Mouse (Mus musculus): Measurements from ENCODE around the gene Ly6g5b. TPM values are rescaled to one million over a fixed set of nuclear protein-coding genes. Genes with fewer than 3 reads are reported as not detected.

Ly6g5b gene
- polyA plus RNA-seq, 1 experiment from 2014 or later = 0.89 TPM

DNA sequence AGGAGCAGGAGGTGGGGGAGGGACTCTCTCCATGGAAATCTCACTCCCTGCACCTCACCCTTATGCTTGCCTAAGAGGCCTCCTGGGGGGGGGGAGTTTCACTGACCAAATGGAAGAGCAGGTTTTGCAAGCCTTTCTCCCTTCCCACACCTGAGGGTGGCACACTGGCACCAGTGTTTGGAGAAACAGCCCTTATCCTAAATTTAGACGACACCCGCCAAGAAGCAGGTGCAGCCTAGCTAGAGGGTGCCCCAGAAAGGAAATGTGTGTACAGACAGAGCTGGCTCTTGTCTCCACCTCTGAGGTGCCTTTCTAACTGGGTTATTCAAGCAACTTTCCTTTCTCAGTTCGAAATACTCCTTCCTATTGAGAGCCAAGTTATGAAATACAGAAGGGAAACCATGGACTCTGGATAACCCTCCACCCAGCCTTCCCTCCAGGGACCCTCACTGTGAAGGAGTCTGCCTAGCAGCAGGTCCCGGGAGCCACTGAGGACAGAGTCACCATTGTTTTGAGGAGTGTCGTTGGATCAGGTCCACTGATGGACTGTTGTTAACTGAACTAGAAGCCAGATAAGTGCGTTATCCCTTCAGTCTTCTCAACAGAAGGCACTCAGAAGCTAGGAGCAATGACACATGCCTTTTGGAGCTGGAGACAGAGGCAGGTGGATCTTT, 44.5 kb downstream of the Ly6g5b start:
- Histone ChIP-seq H3K4me1 (ENCODE audit: control insufficient read depth, insufficient read depth, low read length) (no peaks in the 10 kb centered on the region), H3K4me2 (ENCODE audit: low read length) (no peak overlapping the region), H3K9ac (ENCODE audit: low read length) (no peak overlapping the region), H3K27me3 (replicated peaks; ENCODE audit: control insufficient read depth, insufficient read depth, low read length) (peaks cover 14% of the 10 kb centered on the region), H3K9me3 (replicated peaks; ENCODE audit: control insufficient read depth, low read length) (no peaks in the 10 kb centered on the region), H3K36me3 (ENCODE audit: control insufficient read depth, insufficient read depth, low read length) (no peaks in the 10 kb centered on the region), H3K4me3 (ENCODE audit: low read depth, low read length) (no peak overlapping the region), H3K27ac (ENCODE audit: low read depth, low read length) (no peak overlapping the region)
- ATAC-seq (no peak), DNase-seq (ENCODE audit: low spot score) (no peak)
- whole genome bisulfite sequencing = 62% methylated on average over 6 of the region's 6 CpGs

DNA sequence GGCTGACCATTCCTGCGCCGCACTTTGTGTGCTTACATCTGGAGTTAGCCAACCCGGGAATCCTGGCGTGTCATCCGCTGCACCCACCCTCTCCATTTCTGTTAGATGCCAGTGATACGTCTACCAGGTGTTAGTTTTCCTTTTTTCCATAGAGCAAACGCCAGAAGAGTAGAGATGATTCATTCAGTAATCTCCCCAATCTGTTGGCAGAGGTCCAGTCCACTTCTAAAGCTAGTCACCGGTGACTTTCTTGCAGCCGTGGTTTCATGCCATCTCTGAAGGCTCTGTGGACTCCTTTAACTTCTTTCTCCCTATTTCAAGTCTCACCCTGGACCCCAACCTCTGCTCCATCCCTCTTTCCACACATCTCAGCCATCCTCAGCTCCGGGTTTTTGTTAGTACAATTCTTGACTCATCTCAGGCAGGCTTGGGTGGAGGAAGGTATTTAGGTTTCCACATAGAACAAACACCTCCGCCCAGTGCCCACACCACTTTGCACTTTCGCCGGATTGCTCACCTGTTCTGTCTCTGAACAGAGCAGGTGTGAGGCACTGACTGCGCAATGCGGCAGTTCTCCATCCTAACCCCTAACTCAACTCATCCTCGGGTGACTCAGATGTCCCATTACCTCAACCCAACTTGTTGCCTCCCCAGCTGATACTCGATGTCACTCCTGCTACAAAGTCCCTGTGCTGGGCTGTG, 46.9 kb downstream of the Ly6g5b start:
- peaks cover 32% of the 10 kb centered on the region for H3K27me3 ChIP-seq (replicated peaks; ENCODE audit: control insufficient read depth, insufficient read depth, low read length)
- H3K9ac ChIP-seq (ENCODE audit: low read length) = no peak overlapping the region
- no peak for ATAC-seq
- H3K4me2 ChIP-seq (ENCODE audit: low read length) = no peak overlapping the region
- H3K9me3 ChIP-seq (replicated peaks; ENCODE audit: control insufficient read depth, low read length) = no peaks in the 10 kb centered on the region
- DNase-seq (ENCODE audit: low spot score) = no peak
- H3K36me3 ChIP-seq (ENCODE audit: control insufficient read depth, insufficient read depth, low read length) = 0 out of 2 replicates have a peak, but pooled peaks cover 1% of the 10 kb centered on the region
- WGBS = 87% methylated on average over 17 of the region's 17 CpGs
- H3K4me1 ChIP-seq (ENCODE audit: control insufficient read depth, insufficient read depth, low read length) = peaks cover 7% of the 10 kb centered on the region
- no peak overlapping the region for H3K4me3 ChIP-seq (ENCODE audit: low read depth, low read length)
- H3K27ac ChIP-seq (ENCODE audit: low read depth, low read length) = no peak overlapping the region

DNA sequence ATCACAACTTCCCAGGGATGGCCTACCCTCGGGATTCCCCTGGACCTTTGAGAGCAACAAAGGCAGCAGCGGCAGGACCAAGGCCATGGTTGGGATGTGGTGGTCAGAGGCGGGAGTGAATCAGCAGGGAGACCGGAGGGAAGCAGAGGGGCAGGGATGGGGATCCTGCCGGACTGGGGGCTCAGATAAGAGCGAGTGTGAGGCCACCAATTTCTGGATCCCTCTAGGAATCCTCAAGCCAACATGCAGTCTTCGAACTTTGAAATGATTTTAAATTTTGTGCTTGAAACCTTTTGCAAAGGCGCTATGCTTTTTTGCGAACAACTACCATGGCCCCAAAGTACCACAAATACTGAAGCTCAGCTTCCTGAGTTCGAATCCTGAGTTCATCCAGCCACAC, 49.1 kb downstream of the Ly6g5b start, which contains the start of gene Mpig6b:
Mpig6b (minus strand) TSS at position 101 of the 400 bp plus-strand sequence.
- Histone ChIP-seq H3K27ac (ENCODE audit: low read depth, low read length) (no peak within 1 kb of the TSS), H3K27me3 (replicated peaks; ENCODE audit: control insufficient read depth, insufficient read depth, low read length) (peaks cover 32% of the 10 kb centered on the region), H3K4me1 (ENCODE audit: control insufficient read depth, insufficient read depth, low read length) (peaks cover 7% of the 10 kb centered on the region), H3K4me3 (ENCODE audit: low read depth, low read length) (peak within 1 kb of the TSS; percentile 17), H3K36me3 (ENCODE audit: control insufficient read depth, insufficient read depth, low read length) (peaks cover 22% of the 10 kb centered on the region), H3K9ac (ENCODE audit: low read length) (peak within 1 kb of the TSS; percentile 37), H3K9me3 (replicated peaks; ENCODE audit: control insufficient read depth, low read length) (no peaks in the 10 kb centered on the region), H3K4me2 (ENCODE audit: low read length) (peak within 1 kb of the TSS; percentile 47)
- 45% methylated on average over 10 of the region's 10 CpGs for WGBS
- ATAC-seq = no peak
- DNase-seq (ENCODE audit: low spot score) = no peak

DNA sequence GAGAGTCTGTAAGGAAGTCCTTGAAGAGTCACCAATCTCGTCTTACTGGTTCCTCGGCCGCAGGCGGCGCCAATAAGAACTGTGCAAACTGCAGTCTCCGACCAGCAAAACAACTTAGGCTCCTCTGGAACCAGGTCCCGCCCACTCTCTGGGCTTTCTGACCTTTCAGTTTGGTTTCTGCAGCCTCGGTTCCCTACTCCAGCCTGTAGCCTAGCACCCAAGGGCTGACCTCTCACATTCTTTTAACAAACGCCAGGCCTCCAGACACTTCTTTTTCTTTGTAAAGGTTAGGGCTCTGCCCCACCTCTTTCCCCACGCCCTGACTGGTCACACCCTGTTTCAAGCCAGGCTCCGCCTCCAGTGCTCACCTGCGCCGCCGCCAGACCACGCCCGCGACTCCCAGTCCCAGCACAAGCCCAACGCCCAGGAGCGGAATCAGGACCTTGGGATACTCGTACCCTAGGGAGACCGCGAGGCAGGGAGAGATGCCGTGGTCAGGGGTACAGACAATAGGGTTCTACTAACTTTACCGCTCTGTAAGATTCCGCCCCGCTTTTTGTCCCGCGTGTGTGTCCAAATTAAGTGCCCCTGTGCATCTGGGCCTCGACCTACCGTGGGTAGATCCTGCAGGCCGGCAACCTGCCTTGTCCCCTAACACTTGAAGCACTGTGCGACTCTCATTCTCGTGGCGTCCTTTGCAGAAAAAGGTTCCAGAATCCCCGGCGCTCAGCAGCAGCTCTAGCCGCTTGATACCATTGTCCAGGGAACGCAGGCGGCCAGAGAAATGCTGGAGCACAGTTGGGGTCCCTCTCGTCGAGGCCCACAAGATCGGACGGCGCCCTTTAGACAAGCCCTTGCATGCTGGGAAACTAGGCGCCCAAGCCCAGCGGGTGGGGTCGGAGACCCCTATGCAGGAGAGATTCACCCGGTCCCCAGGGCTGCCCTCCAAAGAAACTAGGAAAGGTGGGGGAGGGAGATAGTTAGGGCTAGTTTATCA, 50.0 kb downstream of the Ly6g5b start, which contains the start of gene Ly6g6c:
Ly6g6c (plus strand) TSS at position 438 of the 997 bp plus-strand sequence.
- ATAC-seq (0 out of 2 replicates have a peak, but pooled peaks have one; percentile 45), DNase-seq (ENCODE audit: low spot score) (no peak)
- peaks cover 28% of the 10 kb centered on the region for H3K36me3 ChIP-seq (ENCODE audit: control insufficient read depth, insufficient read depth, low read length)
- peaks cover 14% of the 10 kb centered on the region for H3K4me1 ChIP-seq (ENCODE audit: control insufficient read depth, insufficient read depth, low read length)
- no peak within 1 kb of the TSS for H3K27ac ChIP-seq (ENCODE audit: low read depth, low read length)
- H3K4me3 ChIP-seq (ENCODE audit: low read depth, low read length) = peak within 1 kb of the TSS; percentile 17
- peak within 1 kb of the TSS; percentile 37 for H3K9ac ChIP-seq (ENCODE audit: low read length)
- no peaks in the 10 kb centered on the region for H3K9me3 ChIP-seq (replicated peaks; ENCODE audit: control insufficient read depth, low read length)
- 2% methylated on average over 48 of the region's 48 CpGs for WGBS
- H3K27me3 ChIP-seq (replicated peaks; ENCODE audit: control insufficient read depth, insufficient read depth, low read length) = peaks cover 32% of the 10 kb centered on the region
- H3K4me2 ChIP-seq (ENCODE audit: low read length) = peak within 1 kb of the TSS; percentile 47

DNA sequence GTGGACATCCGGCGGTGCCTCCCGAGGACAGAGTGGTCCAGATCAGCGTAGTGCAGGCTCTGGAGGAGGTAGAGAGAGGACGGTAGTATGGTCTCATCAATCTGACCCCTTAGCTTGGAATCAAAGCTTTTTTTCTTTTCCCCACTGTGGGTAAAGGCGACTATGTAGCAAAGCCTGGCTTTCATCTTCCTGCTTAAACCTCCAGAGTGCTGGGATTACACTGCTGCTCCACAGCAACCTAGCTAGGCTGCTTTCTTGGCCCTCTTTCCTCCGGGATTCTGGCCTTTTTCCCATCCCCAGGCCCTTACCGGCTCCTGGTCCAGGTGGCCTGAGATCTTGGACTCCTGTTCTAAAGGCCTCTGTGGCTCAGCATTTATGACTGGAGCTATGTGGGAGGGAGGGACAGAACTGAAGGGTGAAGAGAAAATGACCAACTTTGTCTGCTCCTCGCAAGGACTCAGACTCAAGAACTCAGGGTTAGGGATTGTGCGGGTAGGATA, 50.8 kb downstream of the Ly6g5b start:
- H3K36me3 ChIP-seq (ENCODE audit: control insufficient read depth, insufficient read depth, low read length) = peaks cover 28% of the 10 kb centered on the region
- H3K4me1 ChIP-seq (ENCODE audit: control insufficient read depth, insufficient read depth, low read length) = peaks cover 17% of the 10 kb centered on the region
- no peak overlapping the region for H3K9ac ChIP-seq (ENCODE audit: low read length)
- WGBS = 32% methylated on average over 10 of the region's 10 CpGs
- no peak for DNase-seq (ENCODE audit: low spot score)
- H3K4me3 ChIP-seq (ENCODE audit: low read depth, low read length) = 0 out of 2 replicates have a peak overlapping the region, but pooled peaks have one; percentile 17
- no peak for ATAC-seq
- H3K9me3 ChIP-seq (replicated peaks; ENCODE audit: control insufficient read depth, low read length) = no peaks in the 10 kb centered on the region
- no peak overlapping the region for H3K27ac ChIP-seq (ENCODE audit: low read depth, low read length)
- no peak overlapping the region; the same call in 1 of the 2 replicates for H3K4me2 ChIP-seq (ENCODE audit: low read length)
- peaks cover 32% of the 10 kb centered on the region for H3K27me3 ChIP-seq (replicated peaks; ENCODE audit: control insufficient read depth, insufficient read depth, low read length)

Other genes with a start within 250 kb of the Ly6g5b start
- 3.5 and 3.8 TPM in 2 replicates for gene Zbtb12, start 235.9 kb downstream of the Ly6g5b start, polyA plus RNA-seq (2014; fragmentation: Nextera tagmentation; extraction: Ambion mirVana)
- 0.28 TPM in 1 of 2 replicates, not detected in the other for gene Gm20547, start 233.4 kb downstream of the Ly6g5b start, polyA plus RNA-seq (2014; fragmentation: Nextera tagmentation; extraction: Ambion mirVana)
- gene C2, start 217.2 kb downstream of the Ly6g5b start, polyA plus RNA-seq (2014; fragmentation: Nextera tagmentation; extraction: Ambion mirVana) = 1.3 and 1.4 TPM in 2 replicates
- gene Ehmt2, start 217.0 kb downstream of the Ly6g5b start, polyA plus RNA-seq (2014; fragmentation: Nextera tagmentation; extraction: Ambion mirVana) = 62.5 and 76.9 TPM in 2 replicates
- gene Slc44a4, start 201.0 kb downstream of the Ly6g5b start, polyA plus RNA-seq (2014; fragmentation: Nextera tagmentation; extraction: Ambion mirVana) = not detected in 2 replicates
- 16.2 and 20.0 TPM in 2 replicates for gene Neu1, start 184.2 kb downstream of the Ly6g5b start, polyA plus RNA-seq (2014; fragmentation: Nextera tagmentation; extraction: Ambion mirVana)
- gene Hspa1b, start 156.2 kb downstream of the Ly6g5b start, polyA plus RNA-seq (2014; fragmentation: Nextera tagmentation; extraction: Ambion mirVana) = 0.15 TPM in 1 of 2 replicates, not detected in the other
- gene Gm20481, start 145.5 kb downstream of the Ly6g5b start, polyA plus RNA-seq (2014; fragmentation: Nextera tagmentation; extraction: Ambion mirVana) = not detected in 2 replicates
- gene Hspa1a, start 143.3 kb downstream of the Ly6g5b start, polyA plus RNA-seq (2014; fragmentation: Nextera tagmentation; extraction: Ambion mirVana) = 1.4 and 3.7 TPM in 2 replicates
- 1.3 and 1.4 TPM in 2 replicates for gene Hspa1l, start 142.7 kb downstream of the Ly6g5b start, polyA plus RNA-seq (2014; fragmentation: Nextera tagmentation; extraction: Ambion mirVana)
- gene Lsm2, start 133.6 kb downstream of the Ly6g5b start, polyA plus RNA-seq (2014; fragmentation: Nextera tagmentation; extraction: Ambion mirVana) = 131 and 148 TPM in 2 replicates
- gene Vars, start 114.4 kb downstream of the Ly6g5b start, polyA plus RNA-seq (2014; fragmentation: Nextera tagmentation; extraction: Ambion mirVana) = 42.4 and 53.9 TPM in 2 replicates
- 0.05 and 0.11 TPM in 2 replicates for gene Vwa7, start 98.8 kb downstream of the Ly6g5b start, polyA plus RNA-seq (2014; fragmentation: Nextera tagmentation; extraction: Ambion mirVana)
- 2.9 and 6.2 TPM in 2 replicates for gene Sapcd1, start 87.4 kb downstream of the Ly6g5b start, polyA plus RNA-seq (2014; fragmentation: Nextera tagmentation; extraction: Ambion mirVana)
- 2.3 and 2.6 TPM in 2 replicates for gene Msh5, start 68.7 kb downstream of the Ly6g5b start, polyA plus RNA-seq (2014; fragmentation: Nextera tagmentation; extraction: Ambion mirVana)
- 28.3 and 37.3 TPM in 2 replicates for gene Clic1, start 65.5 kb downstream of the Ly6g5b start, polyA plus RNA-seq (2014; fragmentation: Nextera tagmentation; extraction: Ambion mirVana)
- 617 and 661 TPM in 2 replicates for gene Ddah2, start 56.4 kb downstream of the Ly6g5b start, polyA plus RNA-seq (2014; fragmentation: Nextera tagmentation; extraction: Ambion mirVana)
- not detected in 2 replicates for gene Ly6g6c, start 50.0 kb downstream of the Ly6g5b start, polyA plus RNA-seq (2014; fragmentation: Nextera tagmentation; extraction: Ambion mirVana)
- gene Mpig6b, start 49.2 kb downstream of the Ly6g5b start, polyA plus RNA-seq (2014; fragmentation: Nextera tagmentation; extraction: Ambion mirVana) = 0.28 and 0.42 TPM in 2 replicates
- 10.1 and 10.7 TPM in 2 replicates for gene Ly6g6e, start 38.5 kb downstream of the Ly6g5b start, polyA plus RNA-seq (2014; fragmentation: Nextera tagmentation; extraction: Ambion mirVana)
- gene Ly6g6d, start 37.4 kb downstream of the Ly6g5b start, polyA plus RNA-seq (2014; fragmentation: Nextera tagmentation; extraction: Ambion mirVana) = 0.76 and 1.1 TPM in 2 replicates
- gene Ly6g6f, start 29.8 kb downstream of the Ly6g5b start, polyA plus RNA-seq (2014; fragmentation: Nextera tagmentation; extraction: Ambion mirVana) = 0.15 TPM in 1 of 2 replicates, not detected in the other
- gene Abhd16a, start 26.2 kb downstream of the Ly6g5b start, polyA plus RNA-seq (2014; fragmentation: Nextera tagmentation; extraction: Ambion mirVana) = 69.9 and 75.7 TPM in 2 replicates
- not detected in 2 replicates for gene Ly6g5c, start 7.1 kb downstream of the Ly6g5b start, polyA plus RNA-seq (2014; fragmentation: Nextera tagmentation; extraction: Ambion mirVana)
- 31.3 and 34.2 TPM in 2 replicates for gene Gpank1, start 6.0 kb upstream of the Ly6g5b start, polyA plus RNA-seq (2014; fragmentation: Nextera tagmentation; extraction: Ambion mirVana)
- gene Csnk2b, start 6.6 kb upstream of the Ly6g5b start, polyA plus RNA-seq (2014; fragmentation: Nextera tagmentation; extraction: Ambion mirVana) = 313 and 353 TPM in 2 replicates
- gene D17H6S53E, start 10.9 kb upstream of the Ly6g5b start, polyA plus RNA-seq (2014; fragmentation: Nextera tagmentation; extraction: Ambion mirVana) = 5.2 and 5.5 TPM in 2 replicates
- 0.22 and 0.29 TPM in 2 replicates for gene Apom, start 16.6 kb upstream of the Ly6g5b start, polyA plus RNA-seq (2014; fragmentation: Nextera tagmentation; extraction: Ambion mirVana)
- 128 and 144 TPM in 2 replicates for gene Bag6, start 19.8 kb upstream of the Ly6g5b start, polyA plus RNA-seq (2014; fragmentation: Nextera tagmentation; extraction: Ambion mirVana)
- gene Prrc2a, start 49.5 kb upstream of the Ly6g5b start, polyA plus RNA-seq (2014; fragmentation: Nextera tagmentation; extraction: Ambion mirVana) = 117 and 141 TPM in 2 replicates
- gene Aif1, start 60.6 kb upstream of the Ly6g5b start, polyA plus RNA-seq (2014; fragmentation: Nextera tagmentation; extraction: Ambion mirVana) = 6.9 and 7.3 TPM in 2 replicates
- gene Lst1, start 73.0 kb upstream of the Ly6g5b start, polyA plus RNA-seq (2014; fragmentation: Nextera tagmentation; extraction: Ambion mirVana) = 6.1 and 8.0 TPM in 2 replicates
- gene Ltb, start 79.0 kb upstream of the Ly6g5b start, polyA plus RNA-seq (2014; fragmentation: Nextera tagmentation; extraction: Ambion mirVana) = 0.39 TPM in 1 of 2 replicates, not detected in the other
- not detected in 2 replicates for gene Tnf, start 86.6 kb upstream of the Ly6g5b start, polyA plus RNA-seq (2014; fragmentation: Nextera tagmentation; extraction: Ambion mirVana)
- 0.13 and 0.21 TPM in 2 replicates for gene Lta, start 89.9 kb upstream of the Ly6g5b start, polyA plus RNA-seq (2014; fragmentation: Nextera tagmentation; extraction: Ambion mirVana)
- not detected in 2 replicates for gene Gm16181, start 105.4 kb upstream of the Ly6g5b start, polyA plus RNA-seq (2014; fragmentation: Nextera tagmentation; extraction: Ambion mirVana)
- gene Atp6v1g2, start 118.2 kb upstream of the Ly6g5b start, polyA plus RNA-seq (2014; fragmentation: Nextera tagmentation; extraction: Ambion mirVana) = 44.0 and 61.1 TPM in 2 replicates
- 5.1 and 5.2 TPM in 2 replicates for gene Nfkbil1, start 120.4 kb upstream of the Ly6g5b start, polyA plus RNA-seq (2014; fragmentation: Nextera tagmentation; extraction: Ambion mirVana)
- gene Ddx39b, start 126.3 kb upstream of the Ly6g5b start, polyA plus RNA-seq (2014; fragmentation: Nextera tagmentation; extraction: Ambion mirVana) = 478 and 489 TPM in 2 replicates
- 37.5 and 44.2 TPM in 2 replicates for gene H2-D1, start 147.3 kb upstream of the Ly6g5b start, polyA plus RNA-seq (2014; fragmentation: Nextera tagmentation; extraction: Ambion mirVana)
- gene H2-Q1, start 205.0 kb upstream of the Ly6g5b start, polyA plus RNA-seq (2014; fragmentation: Nextera tagmentation; extraction: Ambion mirVana) = 0.46 TPM in 1 of 2 replicates, not detected in the other
- 1.1 and 2.1 TPM in 2 replicates for gene H2-Q2, start 226.8 kb upstream of the Ly6g5b start, polyA plus RNA-seq (2014; fragmentation: Nextera tagmentation; extraction: Ambion mirVana)

Measured in forebrain, embryonic 14.5 days (tissue).